Mouse (Mus musculus) myocyte (in vitro differentiated cells): Measurements from ENCODE around the gene Dock1. TPM values are rescaled to one million over a fixed set of nuclear protein-coding genes. Genes with fewer than 3 reads are reported as not detected.

Source experiments
- H3K27me3 ChIP-seq: one replicate; pipeline ENCODE4 v1.6.1; 2011; ENCODE audit not compliant: control insufficient read depth, insufficient read depth, insufficient read length
- H3K36me3 ChIP-seq: one replicate; pipeline ENCODE4 v1.6.1; 2011; ENCODE audit not compliant: control insufficient read depth, insufficient read depth
- H3K4me2 ChIP-seq: one replicate; pipeline ENCODE4 v1.6.1; 2011; ENCODE audit warnings: low read depth, control low read depth
- H3K4me3 ChIP-seq: one replicate; pipeline ENCODE4 v1.5.1; 2011; ENCODE audit warnings: mild to moderate bottlenecking, control low read depth, moderate library complexity
- H3K79me2 ChIP-seq: one replicate; pipeline ENCODE4 v1.6.1; 2011; ENCODE audit not compliant: control insufficient read depth, insufficient read depth
- H3ac ChIP-seq: one replicate; pipeline ENCODE4 v1.6.1; 2011; ENCODE audit not compliant: control insufficient read depth, insufficient read length
- CEBPB ChIP-seq: IDR thresholded peaks from 2 replicates; pipeline ENCODE4 v1.6.1; 2011; ENCODE audit warnings: mild to moderate bottlenecking, moderate library complexity; ENCODE audit not compliant: poor library complexity, insufficient read depth, severe bottlenecking
- E2F4 ChIP-seq: IDR thresholded peaks from one replicate; pipeline ENCODE4 v1.6.1; 2011; ENCODE audit warnings: mild to moderate bottlenecking, control low read depth, moderate library complexity; ENCODE audit not compliant: insufficient read depth
- MAX ChIP-seq: IDR thresholded peaks from one replicate; pipeline ENCODE4 v1.6.1; 2011; ENCODE audit warnings: low read depth, mild to moderate bottlenecking, control low read depth
- MYOD1 ChIP-seq, 3 experiments: IDR thresholded peaks; one replicate each; pipeline ENCODE4 v1.6.1; 2011; ENCODE audit warnings: control low read depth in 2 of 3, low read depth in 2 of 3, mild to moderate bottlenecking in 2 of 3, moderate library complexity in 1 of 3; ENCODE audit not compliant: insufficient read length in 2 of 3, control insufficient read depth in 1 of 3
- MYOG ChIP-seq, 3 experiments: IDR thresholded peaks; one replicate each; pipeline ENCODE4 v1.6.1; 2011; ENCODE audit warnings: control low read depth in 2 of 3, low read depth in 2 of 3, mild to moderate bottlenecking in 2 of 3; ENCODE audit not compliant: insufficient read length in 2 of 3, control insufficient read depth in 1 of 3, insufficient read depth in 1 of 3
- POLR2A ChIP-seq: IDR thresholded peaks from one replicate; pipeline ENCODE4 v1.6.1; 2011; ENCODE audit warnings: low read depth, mild to moderate bottlenecking, control low read depth, moderate library complexity; ENCODE audit not compliant: insufficient read length
- POLR2AphosphoS2 ChIP-seq: IDR thresholded peaks from one replicate; pipeline ENCODE4 v1.6.1; 2011; ENCODE audit warnings: low read depth, control low read depth; ENCODE audit not compliant: insufficient read length
- REST ChIP-seq: IDR thresholded peaks from one replicate; pipeline ENCODE4 v1.6.1; 2011; ENCODE audit warnings: mild to moderate bottlenecking, control low read depth, moderate library complexity; ENCODE audit not compliant: insufficient read depth, insufficient read length
- SRF ChIP-seq: IDR thresholded peaks from one replicate; pipeline ENCODE4 v1.6.1; 2011; ENCODE audit warnings: low read depth; ENCODE audit not compliant: control insufficient read depth, insufficient read length
- TCF12 ChIP-seq: IDR thresholded peaks from one replicate; pipeline ENCODE4 v1.6.1; 2011; ENCODE audit warnings: mild to moderate bottlenecking, control low read depth; ENCODE audit not compliant: poor library complexity, insufficient read depth, severe bottlenecking
- TCF3 ChIP-seq: IDR thresholded peaks from one replicate; pipeline ENCODE4 v1.6.1; 2011; ENCODE audit warnings: low read depth, control low read depth; ENCODE audit not compliant: insufficient read length
- USF1 ChIP-seq: IDR thresholded peaks from one replicate; pipeline ENCODE4 v1.6.1; 2011; ENCODE audit warnings: low read depth, mild to moderate bottlenecking, control low read depth, moderate library complexity
- polyA plus RNA-seq: library from polyadenylated mRNA; unstranded; fragments of >200 nt; fragmentation: generic; extraction: Trizol; gene quantifications from one replicate; pipeline ENCODE4 v1.2.1, GENCODE M21; 2012; ENCODE audit warnings: missing spikeins

Dock1 gene
- polyA plus RNA-seq, 1 experiment, result 6.2 TPM

DNA sequence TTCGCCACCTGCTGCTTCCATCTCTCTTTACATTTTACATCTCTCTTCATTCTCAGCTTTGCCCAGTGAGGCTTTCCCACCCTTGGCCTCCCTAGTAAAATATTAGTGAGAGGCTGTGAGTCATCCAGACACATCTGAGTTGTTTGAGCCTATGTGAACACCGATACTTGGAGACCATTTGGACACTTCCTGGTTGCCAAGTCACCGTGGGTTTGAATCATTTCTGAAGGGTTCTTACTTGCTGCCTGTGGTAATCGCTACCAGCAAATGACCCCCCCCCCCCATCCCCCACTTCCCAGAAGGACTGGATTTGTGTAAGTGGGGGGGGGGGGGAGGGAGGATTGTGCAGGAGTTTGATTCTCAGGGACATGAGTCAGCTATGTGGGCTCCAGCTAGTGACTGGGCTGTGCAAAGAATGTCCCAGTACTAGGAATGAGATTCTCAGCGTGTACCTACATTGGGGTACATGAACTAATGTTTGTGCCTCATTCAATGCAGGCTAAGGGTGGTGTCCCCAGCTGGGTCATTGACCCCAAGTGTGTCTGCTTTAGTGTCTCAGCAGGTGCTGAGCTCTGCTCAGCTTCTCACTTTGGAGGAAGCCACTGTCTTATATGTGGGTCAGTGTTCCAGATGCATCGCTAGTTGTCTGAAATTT, 103.4 kb downstream of the Dock1 start:
- TF ChIP-seq MYOD1 (IDR thresholded peaks at IDR 0.05; ENCODE audit: control insufficient read depth in 1 of 3, insufficient read length in 2 of 3, low read depth in 2 of 3) (no peak), MAX (no peak), E2F4 (no peak), POLR2AphosphoS2 (no peak), SRF (no peak), REST (no peak), TCF12 (no peak), CEBPB (no peak), POLR2A (no peak), MYOG (IDR thresholded peaks at IDR 0.05; ENCODE audit: control insufficient read depth in 1 of 3, insufficient read depth in 1 of 3, insufficient read length in 2 of 3, low read depth in 2 of 3) (no peak), TCF3 (no peak), USF1 (no peak)
- Histone ChIP-seq H3K36me3 (peaks cover 7% of the 10 kb centered on the region), H3ac (no peak overlapping the region), H3K4me2 (peak overlapping the region; percentile 25), H3K79me2 (no peaks in the 10 kb centered on the region), H3K4me3 (no peak overlapping the region), H3K27me3 (no peaks in the 10 kb centered on the region)

- Histone ChIP-seq H3K4me2 (no peak overlapping the region), H3ac (no peak overlapping the region), H3K79me2 (no peaks in the 10 kb centered on the region), H3K27me3 (no peaks in the 10 kb centered on the region), H3K36me3 (peaks cover 7% of the 10 kb centered on the region), H3K4me3 (no peak overlapping the region)
- no peak for TF ChIP-seq TCF3
- no peak for TF ChIP-seq CEBPB
- TF ChIP-seq E2F4, result no peak
- TF ChIP-seq REST, result no peak
- TF ChIP-seq MAX, result no peak
- TF ChIP-seq POLR2AphosphoS2, result no peak
- no peak for TF ChIP-seq POLR2A
- TF ChIP-seq TCF12, result no peak
- no peak for TF ChIP-seq USF1
- TF ChIP-seq MYOD1 (IDR thresholded peaks at IDR 0.05; ENCODE audit: control insufficient read depth in 1 of 3, insufficient read length in 2 of 3, low read depth in 2 of 3), result no peak
- TF ChIP-seq SRF, result no peak
- no peak for TF ChIP-seq MYOG (IDR thresholded peaks at IDR 0.05; ENCODE audit: control insufficient read depth in 1 of 3, insufficient read depth in 1 of 3, insufficient read length in 2 of 3, low read depth in 2 of 3)
Measured at GRCm38 (mm10) chr7:134774468-134775162, 104.2 kb downstream of the Dock1 start.

DNA sequence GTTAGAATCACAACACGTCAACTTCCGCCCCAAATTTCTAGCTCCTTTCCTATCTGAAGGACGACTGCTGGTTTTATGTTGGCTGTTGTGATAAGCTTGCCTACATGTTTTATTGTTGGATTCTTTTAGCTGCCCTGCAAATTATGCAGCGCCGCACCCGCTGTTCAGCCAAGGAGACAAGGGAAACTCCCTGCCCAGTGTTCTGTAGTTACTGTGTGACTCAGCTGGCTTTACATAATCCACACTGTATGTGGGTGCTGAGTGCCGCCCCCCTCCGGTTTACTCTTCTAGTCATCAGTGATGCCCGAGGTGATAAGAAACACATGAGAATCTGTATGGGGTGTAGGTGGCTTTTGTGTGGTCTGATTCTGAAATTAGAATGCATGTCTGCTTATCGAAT, 105.2 kb downstream of the Dock1 start:
- peaks cover 7% of the 10 kb centered on the region for H3K36me3 ChIP-seq
- H3ac ChIP-seq, result no peak overlapping the region
- H3K4me3 ChIP-seq, result no peak overlapping the region
- H3K79me2 ChIP-seq, result no peaks in the 10 kb centered on the region
- TF ChIP-seq TCF3, result no peak
- TF ChIP-seq POLR2A, result no peak
- peak in 1 of 3 experiments; percentile 12 for TF ChIP-seq MYOD1 (IDR thresholded peaks at IDR 0.05; ENCODE audit: control insufficient read depth in 1 of 3, insufficient read length in 2 of 3, low read depth in 2 of 3)
- no peak for TF ChIP-seq TCF12
- H3K27me3 ChIP-seq, result no peaks in the 10 kb centered on the region
- H3K4me2 ChIP-seq, result peak overlapping the region; percentile 74

DNA sequence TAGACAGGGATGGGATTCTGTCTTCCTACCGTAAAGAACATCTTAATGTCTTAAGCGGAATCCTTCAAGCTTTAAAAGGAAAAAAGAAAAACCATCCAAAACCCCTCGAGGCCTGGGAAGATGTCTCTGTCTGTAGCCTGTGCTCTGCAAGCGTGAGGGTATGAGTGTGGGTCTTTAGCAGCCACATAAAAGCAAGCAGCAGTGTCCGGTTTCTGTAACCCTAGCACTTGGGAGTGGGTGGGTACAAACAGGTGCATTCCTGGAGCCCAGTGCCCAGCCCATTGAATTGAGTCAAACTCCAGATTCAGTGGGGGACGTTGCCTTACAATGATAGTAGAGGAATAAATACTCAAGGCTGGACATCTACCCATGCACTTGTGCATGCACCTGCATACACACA, 105.9 kb downstream of the Dock1 start:
- Histone ChIP-seq H3K27me3 (no peaks in the 10 kb centered on the region), H3K4me3 (no peak overlapping the region), H3K36me3 (peaks cover 5% of the 10 kb centered on the region), H3K4me2 (peak overlapping the region; percentile 74), H3K79me2 (no peaks in the 10 kb centered on the region), H3ac (no peak overlapping the region)
- TF ChIP-seq SRF (no peak), MYOG (IDR thresholded peaks at IDR 0.05; ENCODE audit: control insufficient read depth in 1 of 3, insufficient read depth in 1 of 3, insufficient read length in 2 of 3, low read depth in 2 of 3) (peak in 1 of 3 experiments; percentile 55), MAX (no peak), MYOD1 (IDR thresholded peaks at IDR 0.05; ENCODE audit: control insufficient read depth in 1 of 3, insufficient read length in 2 of 3, low read depth in 2 of 3) (peak in 2 of 3 experiments; percentile 59 to 80), E2F4 (no peak)

DNA sequence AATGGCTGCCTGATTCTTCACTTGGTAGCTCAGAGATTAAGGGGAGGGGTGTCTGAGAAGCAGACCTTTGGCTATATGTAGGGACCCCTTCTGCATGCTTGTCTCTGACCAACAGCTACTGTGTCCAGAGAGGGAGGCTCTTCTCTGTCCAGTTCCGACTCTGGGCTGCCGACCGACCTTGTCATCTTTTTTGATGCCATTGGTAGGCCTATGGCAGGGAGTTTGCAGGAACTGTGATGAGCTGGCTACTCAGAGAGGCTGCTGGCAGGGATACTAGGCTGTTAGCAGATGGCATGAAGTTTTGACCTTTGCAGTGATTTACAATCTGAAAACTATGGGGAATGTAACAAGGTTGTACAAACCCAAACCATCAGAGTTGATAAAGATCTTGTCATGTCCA, 109.3 kb downstream of the Dock1 start:
- Histone ChIP-seq H3K4me3 (no peak overlapping the region), H3K36me3 (peaks cover 8% of the 10 kb centered on the region), H3K79me2 (no peaks in the 10 kb centered on the region), H3K4me2 (no peak overlapping the region), H3K27me3 (no peaks in the 10 kb centered on the region), H3ac (no peak overlapping the region)
- TF ChIP-seq TCF3 (no peak), E2F4 (no peak), POLR2AphosphoS2 (no peak), MYOD1 (IDR thresholded peaks at IDR 0.05; ENCODE audit: control insufficient read depth in 1 of 3, insufficient read length in 2 of 3, low read depth in 2 of 3) (no peak), SRF (no peak), REST (no peak), POLR2A (no peak), TCF12 (no peak), MAX (no peak), MYOG (IDR thresholded peaks at IDR 0.05; ENCODE audit: control insufficient read depth in 1 of 3, insufficient read depth in 1 of 3, insufficient read length in 2 of 3, low read depth in 2 of 3) (no peak), CEBPB (no peak), USF1 (no peak)
